Mouse (Mus musculus): ENCODE measurements around the gene Aars2. TPM values are rescaled to one million over a fixed set of nuclear protein-coding genes. Genes with fewer than 3 reads are reported as not detected.

Aars2 gene
- polyA plus RNA-seq, 1 experiment from 2014 or later: 5.9 TPM

DNA sequence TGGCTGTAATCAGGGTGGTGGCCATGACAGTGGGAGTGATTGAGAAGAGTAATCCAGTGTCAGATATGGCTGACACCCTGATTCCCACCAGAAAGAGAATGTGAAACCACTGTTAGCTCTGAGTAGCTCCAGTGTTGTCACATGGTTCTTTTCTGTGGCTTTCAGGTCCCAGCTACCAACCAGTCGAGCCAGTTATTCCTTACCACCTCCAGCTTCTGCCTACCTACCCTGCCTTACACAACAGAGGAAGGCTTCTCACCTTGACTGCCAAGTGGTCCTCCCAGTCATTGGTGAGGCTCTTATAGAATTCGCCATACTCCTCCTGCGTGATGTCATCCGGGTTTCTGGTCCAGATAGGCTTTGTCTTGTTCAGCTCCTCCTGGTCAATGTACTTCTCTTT is 63.4 kb downstream of the Aars2 start:
- Histone ChIP-seq H3K27me3 (replicated peaks; ENCODE audit: insufficient read depth, low read length) (no peaks in the 10 kb centered on the region), H3K36me3 (ENCODE audit: insufficient read depth, low read length) (peaks cover 45% of the 10 kb centered on the region), H3K4me2 (replicated peaks; ENCODE audit: low read depth, low read length) (no peak overlapping the region), H3K9me3 (ENCODE audit: low read length) (no peaks in the 10 kb centered on the region), H3K4me3 (ENCODE audit: low read depth, low read length) (no peak overlapping the region), H3K9ac (replicated peaks; ENCODE audit: low read depth) (no peak overlapping the region), H3K4me1 (ENCODE audit: insufficient read depth, low read depth, low read length) (peaks cover 3% of the 10 kb centered on the region; the same call in 1 of the 2 replicates), H3K27ac (ENCODE audit: low read length) (0 out of 2 replicates have a peak overlapping the region, but pooled peaks have one; percentile 0)
- TF ChIP-seq EP300 (IDR thresholded peaks at IDR 0.05): no peak
- no peak for TF ChIP-seq CTCF (IDR thresholded peaks at IDR 0.05)
- ATAC-seq (no peak), DNase-seq (ENCODE audit: low spot score) (peak; percentile 42)
- WGBS: 74% methylated on average over 4 of the region's 4 CpGs

Other genes with a start within 250 kb of the Aars2 start
- gene Cdc5l, start 73.1 kb upstream of the Aars2 start, polyA plus RNA-seq (2015; fragmentation: Nextera tagmentation; extraction: Ambion mirVana): 30.3 and 37.8 TPM in 2 replicates
- 0.19 and 0.37 TPM in 2 replicates for gene Spats1, start 31.4 kb upstream of the Aars2 start, polyA plus RNA-seq (2015; fragmentation: Nextera tagmentation; extraction: Ambion mirVana)
- 2.7 and 2.8 TPM in 2 replicates for gene Tcte1, start 16.6 kb downstream of the Aars2 start, polyA plus RNA-seq (2015; fragmentation: Nextera tagmentation; extraction: Ambion mirVana)
- gene Tmem151b, start 42.8 kb downstream of the Aars2 start, polyA plus RNA-seq (2015; fragmentation: Nextera tagmentation; extraction: Ambion mirVana): 0.07 and 0.12 TPM in 2 replicates
- gene Nfkbie, start 48.9 kb downstream of the Aars2 start, polyA plus RNA-seq (2015; fragmentation: Nextera tagmentation; extraction: Ambion mirVana): 2.4 and 5.0 TPM in 2 replicates
- 84.8 and 85.1 TPM in 2 replicates for gene Slc35b2, start 57.0 kb downstream of the Aars2 start, polyA plus RNA-seq (2015; fragmentation: Nextera tagmentation; extraction: Ambion mirVana)
- gene Hsp90ab1, start 66.4 kb downstream of the Aars2 start, polyA plus RNA-seq (2015; fragmentation: Nextera tagmentation; extraction: Ambion mirVana): 607 and 696 TPM in 2 replicates
- 99.8 and 120 TPM in 2 replicates for gene Slc29a1, start 92.8 kb downstream of the Aars2 start, polyA plus RNA-seq (2015; fragmentation: Nextera tagmentation; extraction: Ambion mirVana)
- not detected in 2 replicates for gene Mymx, start 95.3 kb downstream of the Aars2 start, polyA plus RNA-seq (2015; fragmentation: Nextera tagmentation; extraction: Ambion mirVana)
- 0.08 TPM in 1 of 2 replicates, not detected in the other for gene Capn11, start 152.5 kb downstream of the Aars2 start, polyA plus RNA-seq (2015; fragmentation: Nextera tagmentation; extraction: Ambion mirVana)
- 224 and 234 TPM in 2 replicates for gene Mrpl14, start 179.5 kb downstream of the Aars2 start, polyA plus RNA-seq (2015; fragmentation: Nextera tagmentation; extraction: Ambion mirVana)
- gene Tmem63b, start 180.1 kb downstream of the Aars2 start, polyA plus RNA-seq (2015; fragmentation: Nextera tagmentation; extraction: Ambion mirVana): 78.5 and 88.2 TPM in 2 replicates
- gene 1600014C23Rik, start 227.0 kb downstream of the Aars2 start, polyA plus RNA-seq (2015; fragmentation: Nextera tagmentation; extraction: Ambion mirVana): not detected in 2 replicates